Mouse (Mus musculus) liver, embryonic 14.5 days (tissue): ENCODE data around the gene Gtf2e1.

Experiments
- CTCF ChIP-seq: IDR thresholded peaks from 2 replicates; pipeline ENCODE4 v1.5.1; 2016; ENCODE audit warnings: antibody characterized with exemption, low read depth, control low read depth
- EP300 ChIP-seq: IDR thresholded peaks from 2 replicates; pipeline ENCODE4 v1.6.1; 2016; ENCODE audit warnings: antibody characterized with exemption, low read depth

GRCm38 (mm10) chr16:37526688-37527223, 12.8 kb downstream of the Gtf2e1 start:
- no peak for TF ChIP-seq CTCF
- TF ChIP-seq EP300: no peak
